Mouse (Mus musculus): Measurements from ENCODE around the gene Ssbp4. TPM values are rescaled to one million over a fixed set of nuclear protein-coding genes. Genes with fewer than 3 reads are reported as not detected.

Ssbp4 gene
- polyA plus RNA-seq, 1 experiment from 2014 or later = 145 TPM

- Histone ChIP-seq H3K4me1 (peaks cover 51% of the 10 kb centered on the region), H3K9ac (no peak overlapping the region)
These were observed 38.1 kb upstream of the Ssbp4 start for GRCm38 (mm10) chr8:70646775-70647174.

GRCm38 (mm10) chr8:70646369-70646768, 37.7 kb upstream of the Ssbp4 start:
- WGBS = 67% methylated on average over 6 of the region's 6 CpGs
- no peak for ATAC-seq (replicated peaks; ENCODE audit: low FRiP score)
- Histone ChIP-seq H3K4me1 (peaks cover 51% of the 10 kb centered on the region), H3K27me3 (no peaks in the 10 kb centered on the region), H3K4me3 (replicated peaks) (no peak overlapping the region), H3K9ac (no peak overlapping the region), H3K36me3 (peaks cover 28% of the 10 kb centered on the region), H3K27ac (peak overlapping the region; percentile 60; the same call in 1 of the 2 replicates), H3K4me2 (peak overlapping the region; percentile 8; the same call in 1 of the 2 replicates), H3K9me3 (replicated peaks) (no peaks in the 10 kb centered on the region)

More at GRCm38 (mm10) chr8:70646775-70647174, 38.1 kb upstream of the Ssbp4 start:
- H3K4me3 ChIP-seq (replicated peaks) = no peak overlapping the region
- peaks cover 32% of the 10 kb centered on the region for H3K36me3 ChIP-seq
- no peak overlapping the region for H3K27ac ChIP-seq
- ATAC-seq (replicated peaks; ENCODE audit: low FRiP score) = no peak
- no peaks in the 10 kb centered on the region for H3K27me3 ChIP-seq
- no peak overlapping the region for H3K4me2 ChIP-seq
- no peaks in the 10 kb centered on the region for H3K9me3 ChIP-seq (replicated peaks)

DNA sequence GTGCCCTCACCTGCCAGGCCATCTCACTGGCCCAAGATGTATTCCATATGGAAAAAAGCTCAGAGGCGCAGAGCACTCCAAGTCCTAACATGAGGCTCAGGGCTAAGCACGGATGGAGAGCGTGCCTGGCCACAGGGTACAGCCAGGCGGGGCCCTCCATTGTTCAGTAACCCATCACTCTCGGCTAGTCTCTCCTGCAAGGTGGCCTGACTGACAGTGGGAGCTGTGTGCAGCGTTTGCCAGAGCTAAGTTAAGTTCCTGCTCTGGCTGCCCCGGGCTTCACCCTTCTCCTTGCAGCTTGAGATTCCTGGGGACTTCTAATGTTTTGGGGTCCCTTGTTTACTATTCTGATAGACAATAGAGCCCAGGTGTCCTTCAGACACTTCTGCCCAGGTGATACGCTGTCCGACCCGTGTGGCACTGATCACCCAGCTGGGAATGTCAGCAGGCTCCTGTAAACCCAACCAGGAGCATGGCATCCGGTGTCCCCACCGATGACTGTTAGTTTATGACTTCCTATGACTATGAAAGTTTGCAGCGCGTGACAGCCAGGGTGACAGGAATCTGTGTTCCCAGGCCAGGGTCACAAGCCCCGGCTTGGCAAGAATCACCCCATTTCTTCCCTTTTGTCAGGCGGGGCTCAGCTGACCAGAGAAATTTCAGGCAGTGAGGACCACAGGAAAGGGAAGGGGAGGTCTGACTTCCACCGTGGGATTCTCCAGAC, 37.0 kb upstream of the Ssbp4 start:
- Histone ChIP-seq H3K4me2 (peak overlapping the region; percentile 8; the same call in 1 of the 2 replicates), H3K36me3 (peaks cover 21% of the 10 kb centered on the region), H3K4me1 (peaks cover 51% of the 10 kb centered on the region), H3K9me3 (replicated peaks) (no peaks in the 10 kb centered on the region), H3K4me3 (replicated peaks) (no peak overlapping the region), H3K27ac (peak overlapping the region; percentile 60), H3K27me3 (no peaks in the 10 kb centered on the region), H3K9ac (no peak overlapping the region)
- peak; percentile 24; the same call in 1 of the 2 replicates for ATAC-seq (replicated peaks; ENCODE audit: low FRiP score)
- WGBS = 30% methylated on average over 17 of the region's 17 CpGs

DNA sequence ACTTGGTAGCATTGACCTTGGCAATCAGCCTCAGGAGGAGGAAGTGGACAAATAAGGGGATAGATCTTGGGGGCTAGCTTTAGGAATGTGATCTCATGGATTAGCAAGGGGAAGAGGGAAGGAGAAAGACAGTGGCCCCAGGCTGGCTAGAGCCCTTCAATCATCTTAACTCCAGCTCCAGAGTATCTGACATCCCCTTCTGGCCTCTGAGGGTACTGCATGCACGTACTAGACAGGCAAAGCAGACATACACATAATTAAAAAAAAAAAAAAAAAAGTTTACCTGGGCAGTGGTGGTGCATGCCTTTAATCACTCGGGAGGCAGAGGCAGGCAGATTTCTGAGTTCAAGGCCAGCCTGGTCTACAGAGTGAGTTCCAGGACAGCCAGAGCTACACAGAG, 35.4 kb upstream of the Ssbp4 start:
- no peaks in the 10 kb centered on the region for H3K9me3 ChIP-seq (replicated peaks)
- WGBS = 89% methylated on average over 2 of the region's 2 CpGs

DNA sequence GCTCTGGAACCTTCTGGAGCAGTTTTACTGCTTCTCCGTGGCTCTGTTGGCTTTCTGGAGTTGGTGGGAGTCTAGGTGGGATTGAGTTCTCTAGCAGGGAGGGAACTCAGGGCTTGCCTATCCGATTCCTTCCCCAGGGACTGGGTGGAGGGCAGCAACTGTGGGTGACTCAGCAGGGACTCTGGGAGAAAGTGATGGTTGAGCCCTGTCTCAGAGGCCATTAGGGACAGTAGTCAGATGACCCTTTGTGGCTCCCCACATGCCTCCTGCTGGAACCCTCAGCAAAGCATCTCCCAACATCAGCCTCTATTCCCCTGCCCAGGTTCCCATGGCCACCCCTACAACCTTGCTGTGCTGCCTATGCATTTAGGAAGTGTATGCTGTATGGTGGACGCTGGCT, 34.3 kb upstream of the Ssbp4 start:
- Histone ChIP-seq H3K36me3 (no peaks in the 10 kb centered on the region), H3K9me3 (replicated peaks) (no peaks in the 10 kb centered on the region), H3K9ac (no peak overlapping the region), H3K4me2 (no peak overlapping the region), H3K27me3 (no peaks in the 10 kb centered on the region), H3K4me1 (peaks cover 38% of the 10 kb centered on the region), H3K27ac (no peak overlapping the region), H3K4me3 (replicated peaks) (no peak overlapping the region)
- 68% methylated on average over 3 of the region's 3 CpGs for WGBS
- ATAC-seq (replicated peaks; ENCODE audit: low FRiP score) = no peak

More for the DNA sequence above, 35.4 kb upstream of the Ssbp4 start:
- H3K27ac ChIP-seq = no peak overlapping the region
- no peak overlapping the region for H3K9ac ChIP-seq
- no peak for ATAC-seq (replicated peaks; ENCODE audit: low FRiP score)
- H3K4me3 ChIP-seq (replicated peaks) = no peak overlapping the region
- H3K4me1 ChIP-seq = peaks cover 42% of the 10 kb centered on the region
- peaks cover 7% of the 10 kb centered on the region; the same call in 1 of the 2 replicates for H3K36me3 ChIP-seq
- H3K4me2 ChIP-seq = no peak overlapping the region
- no peaks in the 10 kb centered on the region for H3K27me3 ChIP-seq

- H3K27ac ChIP-seq = no peak overlapping the region
- ATAC-seq (replicated peaks; ENCODE audit: low FRiP score) = no peak
- H3K4me3 ChIP-seq (replicated peaks) = no peak overlapping the region
- peaks cover 47% of the 10 kb centered on the region for H3K4me1 ChIP-seq
- no peak overlapping the region for H3K4me2 ChIP-seq
- 68% methylated on average over 9 of the region's 9 CpGs for WGBS
- H3K36me3 ChIP-seq = no peaks in the 10 kb centered on the region
- H3K9me3 ChIP-seq (replicated peaks) = no peaks in the 10 kb centered on the region
- H3K27me3 ChIP-seq = no peaks in the 10 kb centered on the region
- no peak overlapping the region for H3K9ac ChIP-seq
These were observed 30.1 kb upstream of the Ssbp4 start for GRCm38 (mm10) chr8:70638752-70639151.

- Histone ChIP-seq H3K36me3 (no peaks in the 10 kb centered on the region), H3K27ac (peak overlapping the region; percentile 41; the same call in 1 of the 2 replicates), H3K9ac (no peak overlapping the region), H3K9me3 (replicated peaks) (no peaks in the 10 kb centered on the region), H3K4me1 (peaks cover 64% of the 10 kb centered on the region), H3K4me3 (replicated peaks) (no peak overlapping the region), H3K27me3 (no peaks in the 10 kb centered on the region), H3K4me2 (no peak overlapping the region)
- WGBS = 42% methylated on average over 8 of the region's 8 CpGs
- ATAC-seq (replicated peaks; ENCODE audit: low FRiP score) = no peak
These were observed 28.2 kb upstream of the Ssbp4 start for GRCm38 (mm10) chr8:70636838-70637237.

GRCm38 (mm10) chr8:70635527-70635926, 26.9 kb upstream of the Ssbp4 start:
- H3K36me3 ChIP-seq = no peaks in the 10 kb centered on the region
- no peaks in the 10 kb centered on the region for H3K27me3 ChIP-seq
- H3K9me3 ChIP-seq (replicated peaks) = no peaks in the 10 kb centered on the region
- WGBS = 61% methylated on average over 6 of the region's 6 CpGs
- peaks cover 77% of the 10 kb centered on the region for H3K4me1 ChIP-seq
- no peak for ATAC-seq (replicated peaks; ENCODE audit: low FRiP score)
- H3K4me2 ChIP-seq = no peak overlapping the region
- no peak overlapping the region for H3K4me3 ChIP-seq (replicated peaks)
- H3K9ac ChIP-seq = no peak overlapping the region
- H3K27ac ChIP-seq = peak overlapping the region; percentile 82

DNA sequence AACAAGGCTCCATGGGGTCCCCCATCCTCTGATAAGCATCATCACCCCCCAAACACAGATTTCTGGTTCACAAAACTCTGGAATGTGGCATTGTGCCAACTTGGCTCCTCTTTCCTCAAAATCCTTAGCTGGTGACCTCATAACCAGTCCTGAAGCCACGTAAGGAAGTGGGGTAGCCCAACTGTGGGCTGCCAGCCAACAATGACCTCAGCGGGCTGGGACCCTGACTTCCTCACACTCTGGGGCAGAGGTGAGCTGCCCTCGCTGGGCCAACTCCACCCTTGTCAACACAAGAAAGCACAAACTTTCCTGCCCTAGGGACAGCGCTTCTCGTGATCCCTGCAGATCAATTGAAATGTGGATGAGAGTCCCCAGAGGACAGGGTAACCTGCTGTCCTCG, 25.4 kb upstream of the Ssbp4 start:
- H3K4me3 ChIP-seq (replicated peaks) = no peak overlapping the region
- WGBS = 49% methylated on average over 6 of the region's 6 CpGs
- peak overlapping the region; percentile 82 for H3K27ac ChIP-seq
- no peaks in the 10 kb centered on the region for H3K27me3 ChIP-seq
- H3K9ac ChIP-seq = no peak overlapping the region
- no peaks in the 10 kb centered on the region for H3K9me3 ChIP-seq (replicated peaks)
- H3K36me3 ChIP-seq = no peaks in the 10 kb centered on the region
- peaks cover 90% of the 10 kb centered on the region for H3K4me1 ChIP-seq
- no peak for ATAC-seq (replicated peaks; ENCODE audit: low FRiP score)
- no peak overlapping the region for H3K4me2 ChIP-seq

- no peaks in the 10 kb centered on the region for H3K36me3 ChIP-seq
- H3K27ac ChIP-seq = no peak within 1 kb of the TSS; the same call in 1 of the 2 replicates
- H3K4me1 ChIP-seq = peaks cover 79% of the 10 kb centered on the region
- peak within 1 kb of the TSS; percentile 81 for H3K4me2 ChIP-seq
- H3K27me3 ChIP-seq = no peaks in the 10 kb centered on the region
- peak within 1 kb of the TSS; percentile 58; the same call in 1 of the 2 replicates for H3K4me3 ChIP-seq (replicated peaks)
- 0 out of 2 replicates have a peak within 1 kb of the TSS, but pooled peaks have one; percentile 2 for H3K9ac ChIP-seq
- ATAC-seq (replicated peaks; ENCODE audit: low FRiP score) = no peak
- WGBS = 82% methylated on average over 6 of the region's 6 CpGs
- no peaks in the 10 kb centered on the region for H3K9me3 ChIP-seq (replicated peaks)
These were observed 23.7 kb upstream of the Ssbp4 start, which contains the start of gene Gdf15 for GRCm38 (mm10) chr8:70632346-70632892. Gene Gdf15 (minus strand): TSS chr8:70632456.

DNA sequence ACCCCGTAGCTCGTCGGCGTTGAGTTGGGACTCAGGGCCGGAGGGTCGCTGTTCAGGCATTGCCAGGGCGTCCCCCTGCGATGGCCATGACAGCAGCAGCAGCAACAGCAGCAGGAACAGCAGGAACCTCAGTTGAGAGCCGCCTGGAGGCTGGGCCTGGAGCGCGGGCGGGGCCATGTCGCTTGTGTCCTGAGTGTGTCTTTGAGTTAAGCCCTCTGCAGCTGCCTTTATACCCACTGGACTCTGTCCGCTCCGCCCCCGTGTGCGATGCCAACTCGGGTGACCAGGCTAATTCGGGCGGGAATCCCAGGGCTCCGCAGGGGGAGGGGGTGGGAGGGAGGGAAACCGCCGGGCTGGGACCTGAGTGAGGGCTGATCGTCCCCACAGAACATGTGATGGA, 22.8 kb upstream of the Ssbp4 start:
- ATAC-seq (replicated peaks; ENCODE audit: low FRiP score) = no peak
- Histone ChIP-seq H3K4me2 (peak overlapping the region; percentile 81), H3K4me1 (peaks cover 69% of the 10 kb centered on the region), H3K36me3 (no peaks in the 10 kb centered on the region), H3K4me3 (replicated peaks) (peak overlapping the region; percentile 58; the same call in 1 of the 2 replicates), H3K9me3 (replicated peaks) (no peaks in the 10 kb centered on the region), H3K27ac (no peak overlapping the region; the same call in 1 of the 2 replicates), H3K27me3 (no peaks in the 10 kb centered on the region), H3K9ac (no peak overlapping the region)
- WGBS = 24% methylated on average over 24 of the region's 24 CpGs

Data from kidney, embryonic 15.5 days (tissue).